Mouse (Mus musculus) MN1 (cell line): ENCODE data around the gene Tbx19.

Experiments
- DNase-seq: peaks from one replicate; pipeline ENCODE4 v3.0.0-alpha.2; 2016; ENCODE audit warnings: low spot score

Tbx19 gene

DNA sequence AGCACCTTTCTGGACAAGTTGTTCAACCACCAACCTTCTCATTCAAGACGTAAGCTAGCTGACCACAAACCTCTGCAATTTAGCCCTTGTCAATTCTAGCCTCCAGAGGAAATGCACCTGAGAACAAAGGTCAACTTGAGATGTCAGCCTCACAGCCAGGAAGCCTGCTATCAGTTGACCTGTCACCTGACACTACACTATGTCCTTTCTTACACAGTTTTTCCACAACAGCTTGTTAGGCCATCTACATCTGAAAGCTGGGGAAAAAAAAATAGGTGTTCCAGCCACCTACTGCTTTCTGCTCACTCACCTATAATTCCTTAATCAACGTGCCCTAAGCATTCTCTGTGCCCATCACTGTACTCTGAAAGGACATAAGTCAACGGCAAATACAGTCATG, 23.6 kb upstream of the Tbx19 start:
- no peak for DNase-seq

DNA sequence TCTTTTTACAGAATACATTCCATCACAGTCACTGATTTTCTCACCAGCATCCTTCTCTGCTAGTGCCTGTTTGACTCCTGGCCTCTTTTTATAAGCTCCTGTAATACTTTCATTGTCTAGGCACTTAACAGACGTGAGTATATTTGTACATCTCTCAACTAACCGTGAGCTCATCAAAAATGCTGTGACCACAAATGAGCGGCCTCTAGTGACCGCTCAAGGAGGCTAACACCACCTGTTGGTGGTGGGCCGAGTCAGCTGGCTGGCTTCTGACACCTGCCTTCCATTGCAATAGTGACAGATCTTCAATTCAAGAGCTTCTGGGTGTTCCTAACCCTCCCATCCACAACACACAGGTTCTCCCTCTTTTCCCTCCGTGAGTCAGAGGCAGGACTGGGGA, 22.8 kb upstream of the Tbx19 start:
- no peak for DNase-seq

DNA sequence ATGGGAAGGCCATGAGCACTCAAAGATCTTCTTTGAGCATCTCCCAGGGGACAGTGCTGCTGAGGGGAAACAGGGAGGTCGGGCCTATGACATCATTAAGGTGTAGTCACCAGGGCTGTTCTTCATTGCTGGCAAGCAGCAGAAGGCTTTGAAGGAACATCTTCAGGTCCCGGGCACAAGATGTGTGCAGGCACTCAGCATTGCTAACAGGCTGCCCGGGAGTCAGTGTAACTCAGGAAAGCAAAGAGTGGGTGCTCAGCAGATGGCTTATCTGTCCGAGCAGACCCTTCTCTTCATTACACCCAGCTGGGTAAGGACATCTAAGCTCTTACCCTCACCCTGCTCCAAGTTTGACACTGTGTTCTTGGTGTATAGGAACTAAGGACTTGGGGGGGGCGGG, 18.7 kb upstream of the Tbx19 start:
- DNase-seq: no peak

DNA sequence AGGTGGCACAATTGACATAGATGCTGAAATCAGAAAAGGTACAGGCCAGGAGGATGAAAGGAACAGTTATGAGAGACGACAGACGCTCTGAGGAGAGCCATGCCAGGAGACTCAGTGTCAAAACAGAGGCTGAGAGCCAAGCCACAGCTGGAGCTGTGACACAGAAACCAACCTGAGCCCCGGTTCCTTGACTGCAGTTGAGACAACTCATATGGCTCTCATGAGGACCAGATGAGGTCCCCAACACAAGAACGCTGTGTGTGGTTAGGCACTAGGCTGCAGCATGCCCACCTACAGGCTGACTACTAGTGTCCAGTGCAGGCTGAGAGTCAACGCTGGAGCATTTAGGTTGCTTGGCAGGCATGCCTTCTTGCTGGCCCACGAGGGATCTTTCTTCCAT, 17.5 kb upstream of the Tbx19 start:
- DNase-seq: no peak

DNA sequence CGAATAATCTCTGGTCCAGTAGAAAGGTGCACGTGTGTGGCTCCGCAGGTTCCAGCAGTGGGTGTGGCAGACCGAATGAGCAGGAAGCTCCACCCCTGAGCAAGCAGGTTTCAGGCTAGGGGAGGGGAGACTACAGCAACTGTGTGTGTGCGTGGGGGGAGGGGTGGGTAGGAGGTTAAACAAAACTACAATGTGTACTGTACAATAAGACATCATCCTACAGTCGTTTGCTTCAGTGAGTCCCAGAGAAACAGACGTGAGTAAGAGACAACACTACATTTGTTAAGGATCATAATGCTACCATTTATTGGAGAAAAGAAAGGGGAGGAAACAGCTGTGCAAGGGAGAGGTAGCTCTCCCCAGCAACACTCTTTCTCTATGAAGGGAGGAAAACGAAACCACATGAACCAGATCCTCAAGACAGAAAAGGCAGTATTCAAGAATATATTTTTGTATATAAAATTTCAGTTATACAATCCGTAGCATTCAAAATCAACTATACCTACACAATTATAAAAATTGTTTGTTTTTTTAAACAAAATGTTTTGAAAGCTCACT, 13.6 kb upstream of the Tbx19 start:
- no peak for DNase-seq

DNA sequence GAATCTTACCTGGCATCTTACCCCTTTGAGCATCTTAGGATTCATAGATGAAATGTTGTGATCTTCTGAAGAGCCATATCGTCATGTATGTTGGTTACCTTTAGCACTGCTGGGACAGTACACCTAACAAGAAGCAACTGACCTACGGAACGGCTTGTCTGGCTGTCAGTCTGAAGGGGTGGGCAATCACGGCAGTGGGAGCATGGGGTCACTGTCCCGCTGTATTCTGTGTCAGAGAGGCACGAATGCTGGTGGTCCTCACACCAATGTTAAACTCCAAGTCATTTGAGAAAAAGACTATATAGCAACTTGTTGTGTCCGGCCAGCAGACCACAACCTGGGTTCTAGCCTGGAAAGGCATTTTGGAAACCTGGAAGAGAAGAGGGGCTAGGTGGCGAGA, 10.7 kb upstream of the Tbx19 start:
- no peak for DNase-seq

DNA sequence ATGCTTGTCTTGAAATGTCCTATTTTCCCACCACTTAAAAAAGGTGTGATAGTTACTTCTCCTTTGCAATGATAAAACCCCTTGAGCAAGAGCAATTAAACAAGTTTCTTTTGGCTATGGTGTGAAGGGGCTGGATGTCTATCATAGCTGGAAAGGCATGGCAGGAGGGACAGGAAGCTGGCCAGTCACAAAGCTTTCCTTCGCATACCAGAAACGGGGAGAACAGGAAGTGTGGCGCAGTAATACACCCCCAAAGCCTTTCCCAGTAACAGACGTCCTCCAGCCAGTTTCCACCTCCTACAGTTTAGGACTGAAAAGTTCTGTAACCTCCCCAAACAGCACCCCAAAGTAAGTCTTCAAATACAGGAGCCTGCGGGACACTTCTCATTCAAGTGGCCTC, 9.6 kb upstream of the Tbx19 start:
- DNase-seq: no peak

DNA sequence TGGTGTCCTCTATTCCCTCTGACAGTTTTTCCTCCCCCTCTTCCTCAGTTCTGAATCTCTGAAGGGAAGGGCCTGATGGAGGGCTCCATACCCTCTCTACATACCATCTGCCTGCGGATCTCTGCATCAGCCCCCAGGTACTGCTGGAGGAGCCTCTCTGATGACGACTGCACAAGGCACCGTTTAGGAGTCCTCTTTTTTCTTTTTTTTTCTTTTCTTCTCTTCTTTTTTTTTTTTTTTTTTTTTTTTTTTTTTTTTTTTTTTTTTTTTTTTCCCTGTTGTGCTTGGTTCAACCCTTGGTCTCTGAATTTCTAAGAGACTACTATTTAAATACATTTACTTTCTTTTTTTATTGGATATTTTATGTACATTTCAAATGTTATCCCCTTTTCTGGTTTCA, 8.9 kb upstream of the Tbx19 start:
- DNase-seq: no peak

DNA sequence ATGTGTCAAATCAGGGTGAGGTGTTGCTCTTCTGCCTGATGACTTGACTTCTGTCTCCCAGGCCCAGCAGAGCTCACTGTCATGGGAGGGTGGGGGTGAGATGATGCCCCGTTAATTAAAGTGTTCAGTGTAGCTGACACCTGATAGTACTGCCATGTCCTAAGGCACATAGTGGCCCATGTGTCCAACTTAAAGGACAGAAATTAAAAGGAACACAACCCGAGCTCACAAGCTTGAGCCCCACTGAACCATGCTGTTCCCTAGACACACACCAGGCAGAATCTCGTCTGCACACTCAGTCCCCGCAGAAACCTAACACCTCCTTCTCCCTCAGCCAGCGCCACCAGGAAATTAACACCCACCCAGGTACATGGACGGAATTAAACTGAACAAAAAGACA, 4.3 kb upstream of the Tbx19 start:
- no peak for DNase-seq

DNA sequence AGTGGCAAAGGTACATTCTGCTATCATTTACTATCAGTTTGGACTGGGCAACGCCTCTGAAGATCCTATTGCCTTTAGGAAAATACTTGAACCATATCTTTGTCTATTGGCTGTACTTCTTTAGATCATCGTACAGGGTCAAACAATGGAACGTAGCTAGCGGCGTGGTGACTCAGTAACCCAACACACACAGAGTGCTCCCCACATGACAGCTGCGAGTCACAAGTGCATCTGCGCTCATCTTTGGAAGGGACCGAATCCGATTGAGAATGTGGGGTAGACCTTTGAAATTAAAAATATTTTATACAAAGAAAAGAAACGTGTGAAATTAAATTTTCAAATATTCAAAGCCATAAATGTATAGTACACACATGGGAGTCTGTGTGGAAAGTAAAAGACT, 1.7 kb downstream of the Tbx19 start:
- no peak for DNase-seq

DNA sequence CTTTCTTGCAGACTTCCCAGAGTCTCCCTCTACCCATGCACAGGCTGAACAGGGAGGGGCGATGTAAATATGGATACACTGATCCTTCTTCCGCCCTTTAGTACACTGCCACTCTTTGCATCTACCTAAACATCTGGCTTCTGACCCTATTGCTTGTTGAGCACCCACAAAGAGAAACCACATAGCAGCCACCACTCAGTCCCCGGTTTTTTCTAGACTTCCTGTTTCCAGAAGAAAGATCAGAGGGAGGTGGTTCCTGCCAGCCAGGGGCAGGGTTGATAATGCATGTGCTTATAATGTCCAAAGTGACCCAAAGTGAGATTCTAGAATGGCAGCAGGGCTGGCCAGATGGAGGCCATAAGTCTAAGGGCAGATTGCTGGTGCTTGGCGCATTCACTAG, 6.4 kb downstream of the Tbx19 start:
- no peak for DNase-seq

DNA sequence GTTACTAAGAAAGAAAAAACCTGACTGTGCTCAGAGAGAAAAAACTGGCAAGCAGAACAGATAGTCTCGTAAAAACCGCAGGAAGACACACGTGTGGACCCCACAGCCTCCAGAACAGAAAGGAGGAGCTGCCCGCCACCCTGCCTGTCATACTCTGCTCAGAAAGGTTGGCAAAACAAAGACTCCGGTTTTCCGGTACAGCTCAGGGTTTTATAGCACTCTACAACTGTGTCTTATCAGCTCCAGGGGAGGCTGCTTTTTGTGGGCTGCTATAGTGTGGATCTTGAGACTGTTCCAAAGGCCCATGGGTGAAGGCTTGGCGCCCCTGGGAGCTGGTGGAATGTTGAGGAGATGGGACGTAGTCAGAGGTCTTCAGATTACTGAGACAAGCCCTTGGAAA, 9.4 kb downstream of the Tbx19 start:
- DNase-seq: no peak

DNA sequence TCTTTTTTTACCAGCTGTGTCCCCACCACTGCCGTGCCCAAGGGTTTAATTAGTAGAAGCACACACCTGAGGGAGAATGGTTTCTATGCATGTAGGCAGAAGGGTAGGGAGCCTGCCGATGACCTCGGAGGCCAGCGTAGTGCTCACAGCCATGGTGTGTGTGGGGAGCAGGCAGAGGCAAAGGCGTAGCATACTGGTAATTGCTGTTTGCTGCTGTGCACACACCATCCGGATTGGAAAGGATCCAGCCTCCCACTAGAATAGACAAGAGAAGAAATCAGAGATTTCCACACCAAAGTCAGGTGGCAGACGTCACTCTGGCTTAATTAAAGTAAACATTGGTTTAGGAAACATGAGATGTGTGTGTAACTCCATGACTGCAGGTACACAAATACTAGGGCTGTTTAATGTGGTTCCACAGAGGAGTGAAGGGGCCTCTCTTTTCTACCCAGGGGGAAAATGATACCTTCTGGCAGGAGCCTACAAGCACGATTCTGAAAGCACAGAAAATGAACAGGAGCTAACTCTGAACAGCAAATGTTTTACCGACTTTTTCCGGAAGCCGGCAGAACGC, 18.1 kb downstream of the Tbx19 start:
- no peak for DNase-seq

DNA sequence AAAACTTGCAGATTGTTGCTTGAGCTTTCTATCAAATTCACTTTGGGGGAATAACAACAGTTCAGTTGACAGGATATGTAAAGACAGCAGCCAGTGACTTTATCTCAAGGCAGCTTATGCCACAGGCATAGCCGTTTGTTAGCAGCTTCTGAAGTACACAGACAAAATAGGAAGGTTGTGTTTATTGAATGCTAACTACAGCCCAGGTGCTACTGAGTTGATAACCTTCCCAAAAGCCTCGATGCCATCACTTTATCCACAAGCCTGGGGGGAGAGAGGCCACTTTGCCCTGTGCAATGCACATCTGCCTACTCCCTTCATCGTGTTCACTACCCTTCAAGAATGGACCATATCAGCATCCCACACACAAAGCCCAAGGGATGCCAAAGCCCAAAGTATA, 20.3 kb downstream of the Tbx19 start:
- no peak for DNase-seq

DNA sequence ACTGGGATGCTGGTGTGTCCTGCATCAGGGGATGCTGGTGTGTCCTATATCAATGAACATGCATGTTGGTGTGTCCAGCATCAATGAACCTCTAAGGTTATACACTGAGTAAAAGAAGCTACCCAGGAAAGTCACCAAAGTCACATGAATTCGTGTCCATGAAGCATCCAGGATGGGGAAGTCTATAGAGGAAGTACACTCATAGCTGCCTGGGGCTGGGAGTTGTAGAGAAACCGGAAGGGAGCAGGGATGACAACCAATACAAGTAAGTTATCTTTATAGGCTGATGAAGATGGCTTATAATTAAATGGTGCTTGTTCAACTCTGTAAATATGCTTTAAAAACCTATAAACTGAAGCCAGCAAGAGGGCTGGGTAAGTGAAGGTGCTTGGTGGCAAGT, 26.7 kb downstream of the Tbx19 start:
- DNase-seq: no peak

DNA sequence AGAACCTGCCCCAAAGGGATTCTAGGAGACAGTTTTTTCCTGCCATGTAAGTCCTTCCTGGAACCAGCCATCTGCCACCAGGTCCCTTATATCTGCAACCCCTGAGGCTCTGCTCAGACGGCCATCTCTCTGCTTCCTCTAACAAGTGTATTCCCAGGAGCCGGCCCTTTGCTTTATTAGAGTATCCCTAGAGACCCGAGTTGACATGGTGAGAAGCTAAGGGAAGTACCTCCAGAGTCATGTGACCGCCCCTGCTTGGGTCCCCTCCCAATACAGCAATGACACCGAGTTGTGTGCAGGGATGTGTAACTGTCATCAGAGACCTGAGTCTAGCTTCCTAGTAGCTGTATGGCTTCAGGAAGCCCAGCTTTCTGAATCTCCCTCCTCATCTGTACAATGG, 27.3 kb downstream of the Tbx19 start:
- DNase-seq: no peak

DNA sequence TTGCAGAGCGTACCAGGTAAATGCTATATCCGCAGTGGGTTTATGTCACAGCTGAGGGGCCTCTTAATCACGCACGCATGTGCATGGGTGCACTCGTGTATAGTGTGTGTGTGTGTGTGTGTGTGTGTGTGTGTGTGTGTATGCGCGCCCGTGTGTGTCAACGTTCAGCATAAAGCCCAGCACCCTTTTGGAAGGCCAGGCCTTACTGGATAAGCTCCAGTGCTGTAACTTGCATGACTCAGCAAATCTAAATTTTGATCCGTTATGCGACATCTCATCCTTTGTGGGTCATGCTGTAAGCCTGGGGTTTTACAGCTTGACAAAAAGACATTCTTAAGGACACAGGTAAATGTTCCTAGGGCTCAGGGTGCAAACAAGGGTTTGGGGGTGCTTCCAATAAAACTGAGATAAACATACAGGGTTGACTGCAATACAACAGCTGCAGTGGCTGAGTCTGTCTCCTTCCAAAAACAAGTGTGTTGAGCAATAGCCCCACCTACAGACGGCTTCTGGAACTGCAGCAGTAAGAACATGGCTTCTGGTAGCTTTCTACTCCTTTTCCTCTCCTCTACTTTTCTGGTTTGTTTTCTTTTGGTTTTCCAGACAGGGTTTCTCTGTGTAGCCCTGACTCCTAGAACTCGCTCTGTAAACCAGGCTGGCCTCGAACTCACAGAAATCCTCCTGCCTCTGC, 28.2 kb downstream of the Tbx19 start:
- peak; percentile 92 for DNase-seq

DNA sequence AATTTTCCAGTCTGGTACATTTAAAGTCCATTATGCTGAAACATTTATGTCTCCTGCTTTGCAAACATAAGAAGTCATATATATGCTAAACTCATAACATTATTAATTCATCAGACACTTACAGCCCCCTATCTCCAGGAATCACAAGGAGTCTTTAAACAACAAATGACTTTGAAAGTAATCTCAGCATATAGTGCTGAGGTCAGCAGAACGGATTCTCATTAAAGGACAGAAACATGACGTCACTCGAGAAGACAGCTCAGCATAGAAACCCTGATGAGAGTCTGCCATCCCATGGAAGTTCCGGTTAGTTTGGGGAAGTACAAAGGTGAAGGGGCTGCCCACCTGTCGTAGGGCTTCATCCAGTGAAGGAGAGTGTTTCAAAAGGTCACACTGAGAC, 31.0 kb downstream of the Tbx19 start:
- DNase-seq: no peak

DNA sequence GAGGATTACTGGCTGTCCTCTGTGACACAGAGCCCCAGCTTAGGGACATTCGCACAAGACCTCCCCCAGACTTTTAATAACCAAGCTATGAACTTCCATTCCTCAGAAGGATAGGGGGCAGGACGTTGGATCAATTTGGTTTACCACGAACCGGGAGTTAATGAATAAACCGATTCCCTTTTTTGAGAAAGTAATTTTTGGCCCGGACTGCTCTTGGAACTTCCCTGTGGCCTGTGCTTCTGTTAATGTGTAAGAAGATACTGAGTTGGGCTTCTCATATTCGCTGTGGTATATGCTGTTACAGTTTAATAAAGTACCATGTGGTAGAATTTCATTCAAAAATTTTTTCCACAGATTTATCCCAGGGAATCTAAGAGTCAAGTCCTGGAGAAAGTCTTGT, 39.5 kb downstream of the Tbx19 start:
- no peak for DNase-seq

DNA sequence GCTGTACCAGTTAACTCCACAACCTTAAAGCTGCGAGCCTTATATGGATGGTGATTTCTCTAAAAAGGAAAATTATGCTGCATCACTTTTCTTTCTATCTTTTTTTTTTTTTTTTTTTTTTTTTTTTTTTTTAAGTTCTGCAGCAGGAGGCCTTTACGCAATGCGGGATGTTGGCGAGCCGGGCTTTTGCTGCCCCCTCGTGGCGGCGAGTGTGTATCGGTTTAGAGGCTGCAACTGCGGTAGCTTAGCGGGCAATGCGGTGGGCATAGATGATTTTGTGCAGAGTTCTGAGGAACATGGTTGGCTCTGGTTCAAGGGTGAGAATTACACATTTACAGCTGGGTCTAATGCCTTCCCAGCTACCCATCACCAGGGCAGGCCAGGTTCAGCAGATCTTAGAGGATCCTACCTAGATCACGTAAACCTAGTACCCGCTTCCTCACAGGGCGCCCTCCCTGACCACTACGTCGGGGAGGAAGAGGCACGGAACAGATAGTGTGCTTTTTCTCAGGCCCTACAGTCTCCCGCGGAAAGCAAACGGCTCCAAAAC, 40.1 kb downstream of the Tbx19 start:
- DNase-seq: peak; percentile 86

DNA sequence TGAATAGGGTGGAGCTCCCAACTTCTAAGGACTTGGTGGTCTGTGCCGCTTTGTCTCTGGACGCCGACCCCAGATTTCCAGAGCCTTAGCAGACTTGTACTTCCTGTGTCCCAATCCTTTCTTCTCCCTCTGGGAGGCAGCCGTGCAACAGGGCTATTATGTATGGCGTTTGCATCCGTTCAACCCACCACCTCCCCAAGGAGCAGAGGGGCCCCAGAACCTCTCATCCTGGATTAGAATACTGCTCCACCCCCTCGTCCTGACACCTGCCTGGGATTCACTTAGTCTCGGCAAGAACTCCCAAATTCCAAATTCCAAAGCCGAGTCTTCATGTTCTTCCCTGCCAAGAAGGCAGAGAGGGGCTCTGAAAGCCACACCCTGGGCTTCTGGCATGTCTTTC, 40.8 kb downstream of the Tbx19 start:
- DNase-seq: no peak

DNA sequence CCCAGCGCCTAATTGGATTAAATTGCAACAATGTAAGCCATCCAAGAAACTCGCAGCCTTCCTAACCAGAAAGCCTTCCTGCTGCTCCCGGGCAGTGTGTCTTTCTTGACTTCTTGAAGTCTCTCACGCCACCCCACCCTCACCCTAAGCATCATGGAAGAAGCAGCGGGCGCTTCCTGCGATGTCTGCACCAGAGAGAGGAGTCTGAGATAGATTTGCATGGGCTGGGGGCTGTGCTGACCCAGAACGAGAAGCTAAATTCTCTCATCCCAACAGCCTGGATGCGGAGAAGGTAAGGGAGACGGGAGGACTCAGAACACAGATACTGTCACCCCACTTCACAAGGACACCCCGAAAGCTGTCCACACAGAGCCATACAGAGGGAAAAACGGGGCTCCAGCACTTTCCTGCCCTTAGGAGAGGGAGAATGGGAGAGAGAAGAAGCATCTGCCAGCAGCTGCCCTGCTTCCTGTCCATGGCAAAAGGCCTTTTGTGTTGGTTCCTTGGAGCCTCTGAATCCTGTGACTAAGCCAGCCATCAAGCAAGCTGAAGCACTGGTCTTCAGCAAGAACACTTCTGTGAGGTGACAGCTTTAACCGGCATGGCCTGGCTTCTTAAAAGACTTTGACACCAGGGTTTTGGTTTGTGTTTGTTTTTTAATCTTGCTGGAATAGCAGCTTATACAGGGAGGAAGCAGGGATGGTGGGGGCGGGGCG, 41.4 kb downstream of the Tbx19 start:
- DNase-seq: no peak
